Mouse (Mus musculus) urinary bladder, postnatal 14 days (tissue): ENCODE measurements around the gene Erc2.

Source experiments
- DNase-seq: peaks from one replicate; pipeline ENCODE4 v3.0.0; 2021; ENCODE audit warnings: low spot score

Erc2 gene

DNA sequence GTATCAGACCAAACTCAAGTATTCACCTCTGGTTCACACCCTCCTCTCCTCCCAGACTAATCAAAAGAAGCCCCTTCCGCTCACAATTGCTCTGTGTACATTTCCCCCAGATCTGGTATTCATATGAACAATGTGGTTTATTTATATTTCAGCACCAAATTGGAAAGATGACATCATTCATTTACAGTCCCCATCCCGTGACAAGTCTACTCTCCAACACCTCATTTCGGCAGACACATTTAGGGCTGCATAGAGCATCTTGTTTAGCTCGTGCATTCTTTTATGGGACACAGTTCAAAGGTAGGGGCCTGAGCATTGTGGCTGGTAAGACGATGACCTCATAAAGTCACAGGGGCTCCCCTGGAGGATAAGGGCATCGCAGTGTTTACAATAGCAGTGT is 677.9 kb downstream of the Erc2 start:
- no peak for DNase-seq

DNA sequence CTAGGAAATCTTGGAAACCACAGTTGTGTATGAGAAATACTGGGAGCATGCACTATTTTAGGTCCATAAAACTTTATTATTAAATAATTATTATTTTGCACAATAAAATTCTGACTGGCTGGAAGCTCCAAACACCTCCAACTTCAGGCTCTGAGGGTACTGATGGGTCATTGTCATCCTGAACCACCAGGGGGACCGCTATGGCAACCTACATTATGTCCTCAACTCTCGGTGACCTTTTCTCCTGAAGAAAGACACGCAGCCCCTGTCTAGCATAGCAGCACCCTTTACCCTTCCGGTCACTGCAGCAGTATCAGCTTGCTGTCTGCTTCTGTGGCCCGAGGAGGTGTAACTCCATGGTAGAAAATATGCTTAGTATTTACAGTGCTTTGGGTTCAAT is 679.0 kb downstream of the Erc2 start:
- DNase-seq: no peak

DNA sequence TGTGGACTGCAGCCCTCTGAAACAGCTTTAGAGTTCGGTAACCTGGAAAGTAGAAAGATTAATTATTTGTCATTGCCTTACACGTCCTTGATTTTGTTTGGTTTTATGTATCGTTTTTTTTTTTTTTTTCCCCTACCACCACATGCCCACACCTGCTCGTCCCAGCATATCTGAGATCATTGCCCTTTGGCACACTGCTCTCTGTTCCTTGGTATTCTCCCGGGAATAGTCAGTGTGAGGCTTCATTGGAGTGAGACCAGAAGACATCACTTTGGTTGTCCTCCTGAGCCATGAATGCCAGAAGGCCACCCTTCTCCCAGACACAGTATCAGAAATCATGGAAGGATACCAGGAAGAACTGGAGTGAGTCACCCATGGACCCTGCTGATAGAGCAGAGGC is 681.9 kb downstream of the Erc2 start:
- DNase-seq: no peak

DNA sequence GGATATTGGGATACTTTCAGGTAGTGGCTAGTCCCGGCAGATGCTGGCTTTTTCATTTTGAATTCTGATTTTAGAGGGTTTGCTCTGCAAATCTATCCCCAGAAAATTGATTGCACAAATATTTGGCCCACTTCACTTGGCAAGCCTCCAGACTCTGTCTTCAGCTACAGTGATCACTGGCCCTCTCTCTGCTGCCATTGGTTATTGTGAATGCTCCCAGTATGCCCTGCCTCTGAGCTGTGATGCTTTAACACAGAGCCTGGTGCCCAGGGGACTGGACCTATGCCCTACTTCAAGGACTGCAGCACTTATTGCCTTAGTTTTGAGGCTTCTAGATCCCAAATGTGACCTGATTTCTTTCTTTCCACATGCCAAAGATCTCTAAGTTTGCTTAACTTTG is 686.4 kb downstream of the Erc2 start:
- no peak for DNase-seq

DNA sequence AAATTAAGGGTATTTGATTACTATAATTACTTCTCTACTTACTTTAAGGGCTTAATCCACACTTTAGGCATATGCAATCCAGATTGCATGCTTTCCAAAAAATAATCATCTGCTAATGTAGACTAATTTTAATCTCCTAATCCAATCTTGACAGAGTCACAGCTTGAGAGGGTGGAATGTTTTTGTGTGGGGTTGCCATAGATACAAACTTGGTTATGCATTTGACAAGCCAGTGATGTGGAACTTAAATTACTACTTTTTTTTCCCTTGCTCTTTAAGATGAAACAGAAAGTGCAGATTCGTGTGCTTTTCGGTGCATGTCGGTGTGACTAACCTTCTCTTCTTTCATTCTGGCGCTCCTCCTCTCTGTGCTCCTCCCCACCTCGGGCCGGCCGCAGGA is 694.6 kb downstream of the Erc2 start:
- DNase-seq: no peak

DNA sequence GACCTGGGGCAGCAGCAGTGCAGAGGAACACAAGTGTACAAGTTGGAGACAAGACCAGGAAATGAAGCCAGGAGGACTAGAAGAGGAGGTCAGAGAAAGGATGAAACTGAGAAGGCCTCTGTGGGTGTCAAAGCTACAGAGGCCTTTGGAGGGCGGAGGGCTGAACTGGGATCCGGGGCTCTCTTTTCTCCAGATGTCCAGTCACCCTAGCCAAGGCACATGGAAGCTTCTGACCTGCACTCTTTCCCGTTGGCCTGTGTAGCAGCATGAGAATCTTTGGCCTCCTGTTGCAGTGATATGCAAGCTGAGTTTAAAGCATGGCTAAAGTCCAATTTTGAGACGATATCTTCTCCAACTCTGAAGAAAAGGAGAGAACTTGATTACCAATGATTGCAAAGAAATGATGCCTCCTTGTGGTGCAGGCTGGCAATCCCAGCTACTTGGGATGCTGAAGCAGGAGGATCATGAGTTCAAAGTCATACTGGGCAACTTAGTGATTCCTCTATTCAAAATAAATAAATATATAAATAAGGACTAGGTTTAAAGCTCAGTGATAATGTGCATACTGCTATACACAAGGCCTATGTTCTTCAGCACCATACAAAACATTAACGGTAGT is 699.8 kb downstream of the Erc2 start:
- DNase-seq: no peak

DNA sequence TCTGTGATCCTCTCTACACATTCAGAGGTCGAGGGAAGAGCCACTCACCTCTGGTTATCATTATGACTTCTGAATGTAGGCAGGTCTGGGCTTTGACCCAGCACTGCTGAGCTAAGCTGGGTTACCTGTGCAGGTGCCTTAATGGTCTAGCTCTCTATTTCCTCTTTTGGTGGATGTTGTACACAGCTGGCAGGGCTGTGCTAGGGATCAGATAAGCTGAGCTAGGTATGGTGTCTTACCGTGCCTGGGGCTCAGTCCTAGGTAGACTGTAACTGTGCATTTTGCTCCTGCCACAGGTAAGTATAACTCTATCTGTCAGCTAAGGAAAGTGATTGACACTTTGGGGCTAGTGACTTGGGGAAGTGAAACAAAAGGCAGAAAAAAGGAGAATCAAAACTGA is 701.0 kb downstream of the Erc2 start:
- DNase-seq: no peak

DNA sequence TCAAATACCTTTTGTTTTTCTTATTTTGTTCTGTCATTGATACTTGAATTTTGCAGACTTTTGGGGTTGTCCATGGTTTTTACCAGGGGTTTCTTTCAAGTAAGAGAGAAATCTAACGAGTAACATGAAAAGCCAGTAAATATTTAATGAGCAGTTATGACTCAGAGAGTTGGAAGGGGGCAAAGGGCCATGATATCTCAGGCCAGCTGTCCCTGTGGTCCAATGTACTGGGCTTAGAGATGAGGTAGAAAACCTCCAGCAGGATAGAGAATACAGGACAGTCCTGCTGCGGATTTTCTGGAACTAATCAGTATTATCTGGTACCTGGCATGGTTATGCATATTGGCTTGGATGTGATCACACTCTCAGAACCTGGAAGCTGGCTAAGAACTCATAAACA is 701.5 kb downstream of the Erc2 start:
- no peak for DNase-seq

DNA sequence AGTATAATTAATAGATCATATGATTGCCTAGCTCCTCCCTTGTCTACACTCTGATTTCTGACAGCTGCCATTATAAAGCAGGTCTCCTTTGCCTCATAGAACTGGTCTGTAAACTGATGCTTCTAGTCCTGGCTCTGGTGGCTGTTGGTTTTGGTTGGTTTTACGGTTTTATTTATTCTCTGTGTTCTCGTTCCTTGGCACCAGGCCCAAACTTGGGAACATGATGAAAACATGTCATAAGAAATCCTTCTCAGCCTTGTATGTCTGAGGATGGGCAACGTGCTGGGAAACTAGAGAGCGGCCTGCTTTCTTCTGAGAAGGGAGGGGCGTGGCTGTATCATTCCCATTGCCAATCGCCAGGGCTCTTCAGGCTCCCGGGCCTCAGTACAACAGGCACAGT is 704.2 kb downstream of the Erc2 start:
- DNase-seq: no peak

DNA sequence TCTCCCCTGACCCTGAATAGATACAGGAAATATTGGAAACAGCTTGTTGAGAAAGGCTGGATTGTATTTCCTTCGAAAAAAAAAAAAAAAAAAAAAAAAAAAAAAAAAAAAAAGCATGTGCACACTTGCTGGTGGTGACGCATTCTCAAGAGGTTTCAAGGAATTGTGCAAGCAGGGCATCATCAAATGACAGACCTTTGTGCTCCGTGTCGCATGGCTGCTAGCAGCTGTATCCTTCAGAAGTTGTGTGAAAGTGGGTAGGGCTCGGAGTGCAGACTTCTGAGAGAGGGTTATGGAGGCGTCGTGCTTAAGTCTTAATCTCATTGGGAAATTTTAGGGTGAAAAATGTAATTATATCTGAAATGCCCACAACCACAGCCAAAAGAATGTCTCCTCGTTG is 706.3 kb downstream of the Erc2 start:
- no peak for DNase-seq

DNA sequence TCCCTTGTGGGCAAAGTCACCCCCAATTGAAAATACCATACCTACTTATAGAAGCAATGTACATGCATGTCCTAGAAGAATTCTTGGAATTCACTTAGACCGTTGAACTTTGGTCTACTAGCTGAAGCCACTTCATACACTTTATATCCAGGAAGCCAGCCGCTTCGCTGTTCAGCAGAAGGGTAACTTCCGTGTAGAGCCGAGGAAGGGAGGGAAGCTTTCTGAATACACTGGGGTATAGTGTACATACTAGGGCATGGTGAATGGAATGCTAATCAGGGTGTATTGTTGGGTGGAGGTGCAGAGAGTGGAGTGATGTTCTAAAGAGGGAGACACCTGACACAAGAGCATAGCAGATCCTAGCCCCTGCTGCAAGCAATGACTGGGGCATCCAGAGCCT is 708.9 kb downstream of the Erc2 start:
- no peak for DNase-seq

DNA sequence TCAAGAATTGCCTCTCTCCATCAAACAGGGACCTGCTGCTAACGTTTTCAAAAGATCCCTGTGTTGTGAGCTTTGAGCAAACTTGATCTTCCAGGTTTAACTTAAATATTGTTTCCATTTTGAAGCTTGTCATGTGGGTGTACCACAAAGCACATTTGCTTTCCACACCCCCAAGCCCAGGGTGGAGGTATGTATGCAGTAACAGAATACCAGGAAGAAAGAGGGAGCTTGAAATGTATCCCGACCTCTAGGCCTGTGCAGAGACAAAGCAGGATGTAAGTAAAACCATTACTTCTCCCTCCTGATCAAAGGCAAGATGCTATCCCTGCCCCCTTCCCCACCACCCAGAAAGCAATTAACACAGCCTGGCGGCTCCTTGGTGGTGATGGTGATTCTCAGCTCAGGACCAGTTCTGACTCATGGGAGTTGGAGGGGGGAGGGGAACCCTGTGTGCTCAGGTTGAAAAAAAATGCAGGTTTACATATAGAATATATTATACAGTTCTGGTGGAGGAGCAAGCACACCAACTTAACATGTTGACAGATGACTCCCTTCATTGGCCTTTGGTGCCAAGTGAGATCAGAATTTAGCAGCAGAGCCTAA is 710.2 kb downstream of the Erc2 start:
- DNase-seq: no peak

DNA sequence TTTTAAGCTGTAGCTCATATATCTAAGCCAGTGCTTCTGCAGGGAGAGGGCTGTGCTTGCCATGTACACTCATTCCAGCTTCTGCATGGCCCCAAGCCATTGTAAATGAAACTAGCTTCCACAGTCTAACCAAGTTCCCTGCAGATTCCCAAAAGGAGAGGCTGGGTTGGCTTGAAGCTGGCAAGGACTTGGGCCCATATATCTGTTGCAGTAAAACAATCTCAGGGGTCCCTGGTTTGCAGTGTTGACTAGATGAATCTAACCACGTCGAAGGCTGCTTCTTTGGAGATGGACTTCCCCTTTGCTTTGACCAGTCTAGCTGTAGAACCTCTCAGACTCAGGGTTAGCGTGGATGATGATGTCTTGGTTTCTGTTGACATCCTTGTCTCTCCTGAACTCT is 716.9 kb downstream of the Erc2 start:
- no peak for DNase-seq

DNA sequence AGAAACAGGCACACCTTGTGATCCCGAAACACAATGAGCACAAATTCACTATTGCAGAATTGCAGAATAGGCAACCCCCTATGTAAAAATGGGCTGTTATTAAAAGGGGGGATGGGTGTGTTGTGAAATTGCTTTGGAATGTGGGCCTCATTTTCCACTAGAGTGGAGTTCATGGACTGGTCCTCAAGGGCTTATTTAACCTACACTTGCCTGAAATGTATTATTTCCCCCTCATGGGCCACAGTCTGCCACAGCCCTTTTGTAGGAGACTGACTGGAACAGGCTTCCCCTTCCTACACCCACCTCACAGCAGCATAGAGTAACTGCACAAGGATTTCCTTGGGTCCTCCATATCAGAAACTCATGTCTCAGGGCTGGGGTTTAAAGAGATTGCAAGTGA is 726.9 kb downstream of the Erc2 start:
- DNase-seq: no peak

DNA sequence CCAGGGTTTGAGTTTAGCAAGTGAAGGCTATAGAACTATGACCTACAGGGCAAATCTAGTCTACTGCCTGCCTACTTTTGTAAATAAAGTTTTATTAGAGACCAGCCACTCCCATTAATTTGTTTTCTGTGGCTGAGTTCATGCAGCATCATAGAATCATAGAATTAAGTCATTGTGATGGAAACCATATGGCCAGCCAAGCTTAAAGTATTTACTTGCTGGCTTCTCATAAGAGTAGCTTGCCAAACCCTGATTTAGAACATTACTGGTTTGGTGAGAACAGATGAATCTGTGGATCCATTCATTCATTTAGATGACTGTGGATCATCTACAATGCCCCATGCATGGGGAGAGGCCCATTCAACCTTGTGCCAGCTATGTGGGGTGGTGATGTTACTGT is 733.8 kb downstream of the Erc2 start:
- DNase-seq: no peak

DNA sequence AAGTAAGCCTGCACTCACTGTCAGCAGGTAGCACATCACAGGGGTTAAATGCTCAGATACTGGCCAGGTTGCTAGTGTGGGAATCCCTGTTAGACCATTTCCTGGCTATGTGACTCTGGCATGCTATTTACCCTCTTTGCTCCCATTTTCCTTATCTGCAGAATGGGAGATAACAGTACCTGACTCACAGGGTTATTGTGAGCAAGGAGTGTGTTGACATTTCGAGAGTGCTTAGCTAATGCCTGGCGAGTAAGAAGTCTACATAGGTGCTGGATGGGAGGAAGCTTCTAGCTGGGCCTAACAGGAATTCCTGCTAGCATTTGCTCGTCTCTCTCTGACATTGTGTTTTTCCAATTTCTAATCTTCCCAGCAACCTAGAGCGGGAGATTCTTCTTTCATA is 737.3 kb downstream of the Erc2 start:
- no peak for DNase-seq

DNA sequence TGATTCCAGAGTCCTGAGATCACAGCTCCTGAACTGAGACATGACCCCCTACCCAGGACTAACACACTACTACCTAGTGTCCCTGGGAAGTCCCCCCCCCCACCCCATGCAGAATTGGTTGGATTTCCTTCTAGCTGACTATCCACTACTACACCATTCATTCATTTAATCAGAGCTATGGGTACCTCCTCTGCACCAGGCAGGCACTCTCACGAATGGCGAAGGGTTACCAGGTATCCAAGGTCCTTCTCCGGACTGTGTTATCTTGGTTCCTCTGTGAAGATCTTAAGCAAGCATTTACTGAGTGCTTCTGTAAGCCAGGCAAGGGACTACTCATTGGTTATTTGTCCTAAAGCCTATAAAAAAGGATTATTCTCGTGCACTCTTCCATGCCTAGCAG is 737.8 kb downstream of the Erc2 start:
- no peak for DNase-seq

DNA sequence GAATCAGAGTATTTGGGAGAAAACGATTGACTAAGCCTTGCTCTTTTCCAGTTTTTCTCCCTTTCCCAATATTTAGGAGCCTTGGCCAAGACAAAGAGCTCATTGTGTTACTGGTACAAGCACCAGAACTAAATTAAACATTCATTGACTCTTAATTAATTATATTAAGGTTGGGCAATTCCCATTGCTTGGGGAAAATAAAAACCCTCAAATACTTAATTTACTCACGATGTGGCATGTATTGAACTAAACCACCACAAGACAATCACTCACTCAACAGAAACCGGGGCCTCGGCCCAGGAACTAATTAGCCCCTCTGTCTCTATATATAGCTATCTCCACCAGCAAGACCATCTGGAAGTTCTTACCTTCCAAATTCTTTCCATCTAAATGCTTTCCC is 740.1 kb downstream of the Erc2 start:
- DNase-seq: no peak

DNA sequence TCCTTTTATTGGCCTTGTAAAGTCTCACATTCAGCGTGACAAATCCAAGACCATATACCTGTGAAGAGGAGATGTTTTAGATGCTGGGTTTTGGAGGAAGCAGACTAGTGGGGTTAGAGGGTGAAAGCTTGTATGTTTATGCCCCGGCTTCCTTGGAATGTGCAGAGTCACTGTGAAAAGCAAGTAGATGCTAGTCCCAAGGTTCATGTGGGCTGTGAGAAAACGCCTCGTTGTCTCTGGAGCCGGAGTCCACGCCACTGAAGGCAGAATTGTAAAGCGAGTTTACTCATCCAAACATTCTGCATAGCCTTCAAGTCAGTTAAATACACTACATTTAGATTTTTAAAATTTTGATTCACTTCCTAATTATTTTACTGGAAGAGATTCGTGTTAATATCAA is 748.5 kb downstream of the Erc2 start:
- no peak for DNase-seq

DNA sequence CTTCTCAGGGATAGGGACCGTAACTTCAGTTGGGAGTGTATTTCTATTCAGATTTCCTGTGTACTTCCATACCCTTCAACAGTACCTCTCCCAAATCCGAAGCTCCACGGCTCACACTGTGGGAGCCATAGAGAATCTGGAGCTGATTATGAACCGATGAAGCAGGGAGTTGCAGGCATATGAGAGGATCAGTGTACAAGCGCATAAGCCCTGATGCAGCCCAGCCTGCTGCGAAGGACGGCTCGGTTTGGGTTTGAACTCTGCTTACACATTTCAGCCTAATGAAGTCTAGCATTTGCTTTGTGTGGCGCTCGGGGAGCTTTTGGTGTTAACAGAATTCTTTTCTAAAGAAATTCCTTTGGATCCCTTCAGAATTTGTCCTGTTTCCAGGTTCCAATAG is 749.4 kb downstream of the Erc2 start:
- DNase-seq: no peak

DNA sequence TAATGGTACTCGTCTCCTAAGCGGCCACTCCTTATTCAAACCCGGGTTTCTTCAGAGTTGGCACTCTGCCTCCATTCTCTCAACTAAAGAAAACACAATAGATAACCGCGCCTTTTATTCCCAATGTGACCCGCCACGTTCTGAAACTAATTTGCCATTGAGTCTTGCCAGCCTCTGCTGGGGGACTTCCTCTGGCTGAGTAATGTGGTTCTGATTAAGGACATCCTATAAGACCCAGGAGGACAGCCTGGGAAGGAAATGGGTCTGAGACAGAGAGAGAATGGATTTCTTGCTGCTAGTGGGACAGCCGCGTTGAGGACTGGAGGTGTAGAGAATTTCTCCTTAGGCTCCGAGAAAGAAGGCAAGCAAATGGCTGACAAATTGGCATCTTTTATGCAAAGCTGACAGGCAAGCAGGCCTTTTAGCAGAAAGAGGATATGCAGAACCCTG is 753.4 kb downstream of the Erc2 start:
- DNase-seq: no peak

DNA sequence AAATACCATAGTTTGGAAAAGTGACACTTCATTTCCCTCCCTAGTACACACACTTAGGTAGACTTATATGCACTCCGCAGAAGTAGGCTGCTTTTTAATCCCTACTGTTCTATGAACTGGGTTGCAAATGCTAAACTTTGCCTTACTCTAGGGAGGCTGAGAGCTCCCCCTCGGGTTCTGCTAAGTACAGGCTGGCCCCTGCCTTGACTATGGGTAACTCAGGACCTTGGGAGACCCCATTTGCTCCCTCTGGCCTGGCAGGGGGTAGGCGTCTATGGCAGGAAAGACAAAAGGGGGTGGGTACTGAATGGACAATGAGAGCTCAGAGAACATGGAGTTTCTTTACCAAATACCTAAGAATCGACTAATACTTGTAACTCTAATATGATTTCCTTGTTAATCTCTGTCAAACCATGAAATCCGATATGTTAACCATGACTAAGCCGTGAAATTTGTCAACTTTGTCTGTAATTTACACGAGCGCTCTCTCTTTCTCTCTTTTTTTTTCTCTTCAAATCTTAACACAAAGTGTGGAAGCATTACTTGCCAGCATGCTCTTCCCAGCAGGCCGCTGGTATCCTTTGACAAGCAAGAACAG is 754.1 kb downstream of the Erc2 start:
- DNase-seq: no peak

DNA sequence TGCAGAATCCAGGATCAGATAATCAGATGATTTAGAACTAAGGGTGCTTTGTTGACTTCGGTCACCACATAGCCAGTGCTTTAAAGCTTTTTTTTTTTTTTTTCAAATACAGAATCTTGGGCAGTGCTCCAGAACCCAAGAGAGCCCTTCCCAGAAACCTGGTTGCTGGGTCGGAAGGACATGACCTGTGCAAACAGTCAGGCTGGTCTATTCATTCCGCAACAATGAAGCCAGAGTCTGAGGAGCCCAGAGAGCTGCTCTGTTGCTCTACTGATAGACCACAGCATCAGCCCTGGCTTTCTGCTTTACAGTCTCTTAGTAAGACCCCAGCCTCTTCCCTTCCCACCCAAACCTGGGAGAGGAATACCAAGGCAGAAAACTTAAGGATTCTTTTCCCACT is 755.3 kb downstream of the Erc2 start:
- peak; percentile 31 for DNase-seq

DNA sequence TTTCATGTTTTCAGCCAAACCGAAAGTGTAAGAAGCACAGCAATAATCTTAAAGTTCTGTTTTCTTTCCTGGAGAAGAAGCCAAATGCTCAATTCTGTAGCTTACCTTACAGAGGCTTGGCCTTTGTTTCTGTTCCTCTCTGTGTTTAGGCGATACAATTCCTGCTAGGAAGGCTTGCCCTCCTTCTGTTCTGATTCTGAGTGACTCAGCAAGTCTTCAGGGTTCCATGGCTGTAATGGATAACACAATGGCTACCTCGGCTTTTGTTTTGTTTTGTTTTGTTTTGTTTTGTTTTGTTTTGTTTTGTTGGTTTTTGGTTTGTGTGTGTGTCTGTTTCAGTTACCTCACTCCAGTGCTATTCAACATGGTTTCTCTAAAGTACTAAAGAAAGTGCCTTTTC is 757.9 kb downstream of the Erc2 start:
- DNase-seq: no peak
